Mouse (Mus musculus) hindbrain, postnatal 0 days (tissue): ENCODE data around the gene E130114P18Rik. TPM values are rescaled to one million over a fixed set of nuclear protein-coding genes. Genes with fewer than 3 reads are reported as not detected.
A peak's percentile ranks its signal among the peaks of the same experiment; 100 is the strongest.

Experiments
- ATAC-seq: fragments of 200-750 bp; cut with Nextera tagmentation; 2 replicates; pipeline ENCODE4 v1.8.0; 2017; ENCODE audit warnings: mild to moderate bottlenecking, moderate TSS enrichment, moderate library complexity
- DNase-seq: peaks from one replicate; pipeline ENCODE4 v3.0.0-alpha.2; 2015; ENCODE audit warnings: low spot score
- H3K27ac ChIP-seq: fragments of 300-500 bp; sonication (generic); 2 replicates; pipeline ENCODE4 v1.5.1; 2014; ENCODE audit warnings: mild to moderate bottlenecking
- H3K27me3 ChIP-seq: fragments of 300-500 bp; sonication (generic); 2 replicates; pipeline ENCODE4 v1.6.1; 2014; ENCODE audit warnings: low read length, mixed read lengths; ENCODE audit not compliant: insufficient read depth
- H3K36me3 ChIP-seq: fragments of 300-500 bp; sonication (generic); 2 replicates; pipeline ENCODE4 v1.6.1; 2014; ENCODE audit warnings: low read length, mixed read lengths; ENCODE audit not compliant: insufficient read depth
- H3K4me1 ChIP-seq: fragments of 300-500 bp; sonication (generic); 2 replicates; pipeline ENCODE4 v1.6.1; 2014; ENCODE audit warnings: antibody characterized with exemption, low read length, mixed read lengths; ENCODE audit not compliant: insufficient read depth
- H3K4me2 ChIP-seq: fragments of 300-500 bp; sonication (generic); 2 replicates; pipeline ENCODE4 v1.6.1; 2014; ENCODE audit warnings: low read depth, mild to moderate bottlenecking, low read length, moderate library complexity, mixed read lengths
- H3K4me3 ChIP-seq: fragments of 300-500 bp; sonication (generic); 2 replicates; pipeline ENCODE4 v1.5.1; 2014; ENCODE audit warnings: low read length
- H3K9ac ChIP-seq: fragments of 300-500 bp; sonication (generic); replicated peaks from 2 replicates; pipeline ENCODE4 v1.6.1; 2014; ENCODE audit warnings: mild to moderate bottlenecking, low read length, moderate library complexity, mixed read lengths
- H3K9me3 ChIP-seq: fragments of 300-500 bp; sonication (generic); 2 replicates; pipeline ENCODE4 v1.6.1; 2016; ENCODE audit warnings: low read length, mixed read lengths
- CTCF ChIP-seq: IDR thresholded peaks from 2 replicates; pipeline ENCODE4 v1.5.1; 2016; ENCODE audit warnings: antibody characterized with exemption, control low read depth, low read depth
- WGBS: fragments of 180-500 bp; shearing (Covaris S2); extraction: QIAGEN DNeasy Blood & Tissue Kit; methylation state at CpG from one replicate; pipeline ENCODE4 v1.1.7; 2014; 5-methylcytosine and 5-hydroxymethylcytosine counted together
- polyA plus RNA-seq: library from polyadenylated mRNA; unstranded; fragments of >200 nt; fragmentation: Nextera tagmentation; extraction: Ambion mirVana; gene quantifications from 2 replicates; pipeline ENCODE4 v1.2.1, GENCODE M21; 2015
- total RNA-seq: library from RNA; depleted of rRNA; stranded (reverse); fragments of >200 nt; gene quantifications from 2 replicates; pipeline ENCODE4 v1.2.3, GENCODE M21; 2014

Gene E130114P18Rik
- total and polyA plus RNA-seq, 2 experiments from 2014 or later: 22.3 to 31.6 TPM

DNA sequence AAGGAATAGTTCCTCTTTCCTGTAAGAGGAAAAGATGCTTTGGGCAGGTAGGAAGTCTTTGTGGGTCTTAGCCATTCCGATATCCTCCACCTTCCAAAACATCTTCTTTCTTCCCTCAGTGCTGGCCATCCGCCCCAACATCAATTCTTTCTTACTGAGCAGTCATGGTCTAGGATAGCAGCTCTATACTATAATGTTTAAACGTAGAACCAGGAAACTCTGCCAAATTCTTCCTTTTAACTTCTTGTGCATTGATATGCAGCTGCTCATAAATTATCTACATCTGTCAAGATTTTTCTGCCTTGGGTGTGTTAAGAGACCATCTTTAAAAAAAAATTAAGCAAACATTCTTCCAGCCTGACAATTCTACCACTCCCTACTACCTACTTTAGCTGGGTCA lies 47.5 kb downstream of the E130114P18Rik start:
- Histone ChIP-seq H3K4me2 (no peak overlapping the region), H3K36me3 (no peaks in the 10 kb centered on the region), H3K4me1 (no peaks in the 10 kb centered on the region), H3K27me3 (no peaks in the 10 kb centered on the region), H3K9ac (no peak overlapping the region), H3K4me3 (no peak overlapping the region), H3K9me3 (no peaks in the 10 kb centered on the region), H3K27ac (no peak overlapping the region)
- DNase-seq: no peak
- no peak for TF ChIP-seq CTCF
- WGBS: 86% methylated on average over 3 of the region's 3 CpGs
- ATAC-seq: no peak

DNA sequence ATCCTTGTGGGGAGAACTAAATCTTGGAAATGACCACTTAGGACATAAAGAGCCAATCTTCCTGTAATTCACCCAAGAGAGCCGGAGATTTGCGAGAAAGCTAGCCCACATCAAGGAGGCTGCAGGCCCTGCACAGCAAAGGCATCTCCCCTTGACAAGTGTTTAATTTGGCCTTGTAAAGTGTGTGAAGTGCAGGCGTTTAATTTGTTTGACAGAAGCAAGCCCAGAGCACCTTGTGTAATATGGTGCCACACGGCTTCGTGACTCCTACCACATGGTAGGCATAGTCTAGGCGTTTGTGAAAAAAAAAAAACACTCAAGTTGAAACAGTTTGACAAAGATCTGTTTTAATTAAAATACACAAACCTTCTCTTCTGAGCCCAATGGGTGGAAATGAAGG lies 47.9 kb downstream of the E130114P18Rik start:
- Histone ChIP-seq H3K4me3 (no peak overlapping the region), H3K36me3 (no peaks in the 10 kb centered on the region), H3K27me3 (no peaks in the 10 kb centered on the region), H3K27ac (no peak overlapping the region), H3K4me1 (no peaks in the 10 kb centered on the region), H3K4me2 (no peak overlapping the region), H3K9ac (no peak overlapping the region), H3K9me3 (no peaks in the 10 kb centered on the region)
- ATAC-seq (no peak), DNase-seq (no peak)
- WGBS: 68% methylated on average over 6 of the region's 6 CpGs
- no peak for TF ChIP-seq CTCF

DNA sequence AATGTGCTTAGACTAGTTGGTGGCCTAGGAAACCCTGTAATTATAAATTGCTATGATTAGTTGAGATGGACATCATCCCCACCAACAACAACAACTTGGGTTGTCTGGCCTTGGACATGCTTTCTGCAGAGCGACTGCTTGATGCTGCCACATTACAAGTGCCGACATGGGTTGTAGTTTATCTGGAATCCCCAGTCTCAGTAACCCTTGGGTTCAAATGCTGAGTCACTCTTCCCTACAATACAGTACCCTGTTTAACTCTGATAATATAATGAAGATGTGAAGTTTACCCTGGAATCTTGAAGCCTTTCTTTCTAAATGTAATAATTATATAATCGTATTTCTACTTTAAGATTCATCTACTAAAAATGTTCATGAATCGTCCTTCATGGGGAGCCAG lies 49.4 kb downstream of the E130114P18Rik start:
- 95% methylated on average over 4 of the region's 4 CpGs for WGBS
- Histone ChIP-seq H3K27me3 (no peaks in the 10 kb centered on the region), H3K9me3 (no peaks in the 10 kb centered on the region), H3K4me1 (no peaks in the 10 kb centered on the region), H3K4me3 (no peak overlapping the region), H3K36me3 (no peaks in the 10 kb centered on the region), H3K9ac (no peak overlapping the region), H3K4me2 (no peak overlapping the region), H3K27ac (no peak overlapping the region)
- ATAC-seq (no peak), DNase-seq (no peak)
- TF ChIP-seq CTCF: no peak

DNA sequence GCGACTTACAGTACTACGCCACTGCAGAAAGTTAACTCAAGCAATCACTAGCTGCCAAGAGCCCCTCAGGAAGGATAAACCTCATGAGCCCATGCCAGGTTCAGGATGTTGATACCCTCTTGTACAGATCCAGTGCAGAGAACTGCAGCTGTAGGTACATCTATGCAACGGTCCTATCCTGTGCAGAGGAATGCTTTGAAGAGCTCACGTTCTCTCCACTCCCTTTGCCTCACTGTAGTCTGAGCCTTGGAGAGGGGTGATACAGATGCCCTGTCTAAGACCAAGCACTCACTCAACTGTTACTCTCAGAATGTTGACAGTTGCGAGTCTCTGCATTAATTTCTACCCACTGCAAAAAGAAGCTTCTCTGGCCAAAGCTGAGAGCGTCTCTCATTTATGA lies 54.5 kb downstream of the E130114P18Rik start:
- H3K27me3 ChIP-seq: no peaks in the 10 kb centered on the region
- DNase-seq (no peak), ATAC-seq (no peak)
- no peak for TF ChIP-seq CTCF
- no peaks in the 10 kb centered on the region for H3K36me3 ChIP-seq
- no peak overlapping the region for H3K9ac ChIP-seq
- H3K4me2 ChIP-seq: no peak overlapping the region
- H3K9me3 ChIP-seq: no peaks in the 10 kb centered on the region
- H3K4me1 ChIP-seq: no peaks in the 10 kb centered on the region
- WGBS: 92% methylated on average over 6 of the region's 6 CpGs
- no peak overlapping the region for H3K4me3 ChIP-seq
- no peak overlapping the region for H3K27ac ChIP-seq

DNA sequence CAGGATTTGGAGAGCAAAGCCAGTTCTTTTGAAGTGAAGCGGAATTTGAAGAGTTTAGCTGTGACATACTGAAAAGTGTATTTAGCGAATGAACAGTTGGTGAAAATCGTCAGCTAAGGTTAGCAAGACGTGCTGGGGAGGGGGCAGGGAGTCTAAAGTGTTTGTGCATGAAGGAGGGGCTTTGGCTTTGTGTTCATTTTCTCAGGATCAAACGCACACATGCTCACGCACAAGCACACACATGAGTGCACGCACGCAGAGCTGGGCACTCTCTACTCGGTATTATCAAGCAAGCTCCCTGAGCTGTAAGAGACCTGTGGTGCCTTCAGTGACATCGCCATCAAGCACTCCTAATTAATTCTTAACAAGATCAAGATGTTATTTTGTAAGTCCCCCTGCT lies 55.2 kb downstream of the E130114P18Rik start:
- no peak overlapping the region for H3K4me3 ChIP-seq
- ATAC-seq (0 out of 2 replicates have a peak, but pooled peaks have one; percentile 32), DNase-seq (peak; percentile 15)
- no peaks in the 10 kb centered on the region for H3K9me3 ChIP-seq
- H3K4me1 ChIP-seq: no peaks in the 10 kb centered on the region
- H3K27me3 ChIP-seq: no peaks in the 10 kb centered on the region
- H3K9ac ChIP-seq: no peak overlapping the region
- no peak overlapping the region for H3K4me2 ChIP-seq
- H3K27ac ChIP-seq: no peak overlapping the region
- no peaks in the 10 kb centered on the region for H3K36me3 ChIP-seq
- 44% methylated on average over 10 of the region's 10 CpGs for WGBS
- no peak for TF ChIP-seq CTCF

DNA sequence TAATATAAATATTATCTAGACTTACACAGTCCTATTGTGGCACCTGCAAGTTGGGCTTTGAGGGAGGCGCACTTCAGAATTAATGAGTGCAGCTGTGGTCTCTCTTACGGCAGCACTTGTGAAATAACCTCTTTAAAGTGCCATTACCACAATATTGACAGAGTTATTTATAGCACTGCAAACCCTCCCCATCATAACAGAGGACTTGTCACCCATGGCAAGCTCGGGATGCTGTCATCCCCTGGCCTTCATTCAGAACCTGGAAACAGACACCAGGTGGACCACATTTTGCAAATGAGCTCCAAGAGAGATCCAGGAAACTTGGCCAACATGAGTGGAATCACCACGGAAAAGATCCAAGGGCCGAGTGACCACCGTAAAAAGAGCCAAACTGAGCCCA lies 63.3 kb downstream of the E130114P18Rik start:
- H3K27ac ChIP-seq: no peak overlapping the region
- no peak overlapping the region for H3K4me3 ChIP-seq
- DNase-seq (no peak), ATAC-seq (no peak)
- 62% methylated on average over 6 of the region's 6 CpGs for WGBS
- H3K9ac ChIP-seq: no peak overlapping the region
- H3K4me2 ChIP-seq: no peak overlapping the region
- H3K4me1 ChIP-seq: no peaks in the 10 kb centered on the region
- no peaks in the 10 kb centered on the region for H3K9me3 ChIP-seq
- H3K36me3 ChIP-seq: no peaks in the 10 kb centered on the region
- no peak for TF ChIP-seq CTCF
- no peaks in the 10 kb centered on the region for H3K27me3 ChIP-seq

DNA sequence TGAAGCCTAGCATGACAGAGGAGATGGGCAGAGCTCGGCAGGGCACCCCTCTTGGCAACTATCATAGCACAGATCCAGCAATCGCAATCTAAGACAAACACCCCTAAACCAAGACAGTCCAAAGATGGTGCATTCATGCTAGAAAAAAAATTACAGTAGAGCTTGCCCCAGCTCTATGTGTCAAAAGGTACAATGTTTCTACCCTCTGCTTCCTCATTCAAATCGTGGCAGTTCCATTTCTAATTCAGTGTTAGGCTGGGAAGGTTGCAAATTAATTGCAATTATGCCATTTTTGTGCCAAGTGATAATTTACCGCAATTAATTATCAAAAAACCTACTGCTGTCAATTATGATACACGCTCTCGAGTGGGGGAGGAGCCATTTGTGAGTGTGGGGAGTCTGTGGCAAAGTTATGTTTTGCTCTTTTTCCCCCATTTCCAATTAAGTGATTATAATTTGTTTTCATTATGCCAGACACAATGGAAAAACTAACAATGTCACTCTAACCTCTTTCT lies 63.7 kb downstream of the E130114P18Rik start:
- Histone ChIP-seq H3K9ac (no peak overlapping the region), H3K4me2 (no peak overlapping the region), H3K4me1 (no peaks in the 10 kb centered on the region), H3K27ac (no peak overlapping the region), H3K36me3 (no peaks in the 10 kb centered on the region), H3K4me3 (no peak overlapping the region), H3K27me3 (no peaks in the 10 kb centered on the region), H3K9me3 (no peaks in the 10 kb centered on the region)
- DNase-seq: no peak
- WGBS: 64% methylated on average over 6 of the region's 6 CpGs
- ATAC-seq: no peak
- TF ChIP-seq CTCF: no peak
